Mouse (Mus musculus) left cerebral cortex, postnatal 25 days (tissue): ENCODE results near the gene Nabp1. TPM values are rescaled to one million over a fixed set of nuclear protein-coding genes. Genes with fewer than 3 reads are reported as not detected.

Experiments used
- DNase-seq, 2 experiments: peaks; one replicate each; pipeline ENCODE4 v3.0.0; 2022; ENCODE audit warnings: low spot score in 2 of 2, mixed read lengths in 1 of 2
- intact Hi-C: fragments of 180-260 bp; cut with DNase I; formaldehyde crosslinking; loops from one replicate; pipeline ENCODE4 v1.15.1; 2025
- total RNA-seq, 2 experiments: library from RNA; stranded (reverse); gene quantifications; 2 replicates each; pipeline ENCODE4 v1.2.3; 2021

Nabp1 gene
- total RNA-seq, 2 experiments from 2014 or later: 13.7 to 15.2 TPM

GRCm38 (mm10) chr1:51496163-51496562 is 17.9 kb upstream of the Nabp1 start:
- DNase-seq: no peak
- intact Hi-C loops: no loop called here

DNA sequence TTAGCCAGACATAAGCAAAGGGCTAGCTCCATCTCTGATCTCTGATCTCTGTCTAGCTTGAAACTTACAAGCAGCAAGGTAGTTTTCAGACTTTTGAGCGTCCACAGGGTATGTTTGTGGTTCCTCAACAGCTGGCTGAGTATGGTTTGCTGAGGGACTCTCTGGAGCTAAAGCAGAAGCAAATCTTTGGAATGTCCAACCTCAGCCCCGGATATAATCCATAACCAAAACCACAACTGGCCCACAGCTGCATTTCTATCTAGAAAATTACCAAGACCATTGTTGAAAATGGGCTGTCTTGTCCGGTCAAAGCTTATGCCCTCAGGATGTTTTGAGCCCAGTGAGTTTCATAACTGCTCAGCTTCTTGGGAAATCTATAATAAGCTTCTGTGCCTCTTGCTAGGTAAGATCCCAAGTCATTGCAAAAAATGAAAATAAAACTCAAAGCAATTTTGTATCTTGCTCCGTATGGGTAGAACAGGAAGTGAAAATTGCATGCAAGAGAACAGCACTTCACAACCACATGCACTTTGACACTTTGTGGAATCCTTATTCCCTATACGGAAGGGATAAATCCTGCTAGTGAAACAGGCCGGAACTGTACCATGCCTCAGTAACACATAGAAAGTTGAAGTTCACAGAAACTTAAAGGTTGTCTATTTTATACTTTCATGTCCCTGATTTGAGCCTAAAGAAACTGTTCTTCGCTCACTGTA is 15.5 kb upstream of the Nabp1 start:
- intact Hi-C loops: no loop called here

GRCm38 (mm10) chr1:51486291-51486690 is 8.1 kb upstream of the Nabp1 start:
- DNase-seq: no peak
- intact Hi-C loops: no loop called here

More for the DNA sequence above, 15.5 kb upstream of the Nabp1 start:
- DNase-seq: no peak

DNA sequence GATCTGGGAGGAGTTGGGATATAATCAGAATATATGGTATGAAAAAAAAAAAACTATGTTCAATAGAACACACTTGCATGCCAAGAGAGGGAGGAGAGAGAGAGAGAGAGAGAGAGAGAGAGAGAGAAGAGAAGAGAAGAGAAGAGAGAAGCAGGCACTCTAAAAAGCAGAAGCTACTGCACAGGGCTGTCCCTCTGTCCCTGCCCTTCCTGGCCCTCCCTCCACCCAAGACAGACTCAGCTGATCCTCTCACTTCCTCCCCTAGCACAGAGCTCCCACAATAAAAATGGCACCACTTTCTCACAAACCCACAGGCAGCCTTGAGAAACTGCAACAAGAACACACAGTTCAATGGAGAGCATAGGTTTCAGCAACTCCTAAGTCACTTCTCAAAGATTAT is 2.2 kb upstream of the Nabp1 start:
- no peak for DNase-seq
- intact Hi-C loops: no loop called here

- intact Hi-C loops: loop anchor here (5.0 to 10.0 kb wide), 2 partner anchors 552 to 635 kb away; partner anchors contain the start of gene Stat1
- DNase-seq: no peak
Observed at GRCm38 (mm10) chr1:51479691-51480090, 1.5 kb upstream of the Nabp1 start.

GRCm38 (mm10) chr1:51479027-51479329 is 753 bp upstream of the Nabp1 start:
- DNase-seq: no peak
- intact Hi-C loops: loop anchor here (5.0 to 10.0 kb wide), 2 partner anchors 552 to 636 kb away; partner anchors contain the start of gene Stat1

GRCm38 (mm10) chr1:51477656-51478081 is 556 bp downstream of the Nabp1 start:
- peak in 1 of 2 experiments; percentile 11 for DNase-seq
- intact Hi-C loops: loop anchor here (5.0 to 10.0 kb wide), 2 partner anchors 550 to 637 kb away; partner anchors contain the start of gene Stat1

DNA sequence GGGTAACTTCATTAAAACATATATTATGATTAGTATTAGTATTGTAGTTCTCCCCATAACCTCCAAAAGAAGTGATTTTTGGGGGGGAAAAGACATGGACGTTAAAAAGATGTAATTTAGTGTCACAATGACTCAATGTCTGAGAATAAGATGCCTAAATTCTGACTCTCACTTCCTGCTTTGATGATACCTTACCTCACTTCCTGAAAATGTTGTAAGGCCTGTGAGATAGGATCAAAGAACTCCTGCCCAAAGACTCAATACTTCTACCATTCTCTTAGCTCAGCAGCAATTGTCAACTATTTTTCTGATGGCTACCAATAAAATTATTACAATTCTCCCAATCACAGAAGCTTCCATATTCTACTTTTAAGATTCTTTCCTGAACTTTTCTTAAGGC is 1.8 kb downstream of the Nabp1 start:
- intact Hi-C loops: loop anchor here (5.0 to 10.0 kb wide), 2 partner anchors 549 to 638 kb away; partner anchors contain the start of gene Stat1

GRCm38 (mm10) chr1:51468077-51468476 is 10.1 kb downstream of the Nabp1 start:
- DNase-seq: no peak
- intact Hi-C loops: loop anchor here (10.0 kb wide), 1 partner anchor 503 kb away; no protein-coding TSS in a partner anchor

More for the DNA sequence above, 1.8 kb downstream of the Nabp1 start:
- no peak for DNase-seq

- intact Hi-C loops: loop anchor here (10.0 kb wide), 1 partner anchor 502 kb away; no protein-coding TSS in a partner anchor
Observed at GRCm38 (mm10) chr1:51467181-51467580, 11.0 kb downstream of the Nabp1 start.

DNA sequence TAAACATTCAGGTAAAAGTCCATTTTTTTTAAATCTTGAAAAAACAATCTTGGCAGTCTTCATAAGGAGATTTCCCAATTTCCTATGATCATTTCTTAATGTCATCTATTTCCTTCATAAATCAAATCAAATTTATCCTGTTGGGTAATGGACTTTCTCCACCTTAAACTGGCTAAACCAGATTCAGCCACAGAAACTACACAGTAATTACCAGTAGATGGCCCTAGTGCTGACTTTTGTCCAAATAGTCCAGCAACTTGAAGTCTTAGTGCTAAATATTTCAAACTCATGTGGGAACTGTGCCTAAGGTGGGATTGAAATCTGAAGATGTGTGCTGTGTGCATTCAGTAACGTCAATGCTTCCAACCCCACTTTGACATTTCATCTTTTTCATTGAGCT is 11.8 kb downstream of the Nabp1 start:
- peak in 1 of 2 experiments; percentile 33 for DNase-seq
- intact Hi-C loops: loop anchor here (1.0 to 10.0 kb wide), 2 partner anchors 131 to 502 kb away; no protein-coding TSS in a partner anchor

More at GRCm38 (mm10) chr1:51467181-51467580, 11.0 kb downstream of the Nabp1 start:
- DNase-seq: no peak

GRCm38 (mm10) chr1:51465285-51465684 is 12.9 kb downstream of the Nabp1 start:
- DNase-seq: no peak
- intact Hi-C loops: loop anchor here (10.0 kb wide), 1 partner anchor 500 kb away; no protein-coding TSS in a partner anchor

- intact Hi-C loops: loop anchor here (10.0 kb wide), 1 partner anchor 498 kb away; no protein-coding TSS in a partner anchor
- peak in 1 of 2 experiments; percentile 52 for DNase-seq
Observed at GRCm38 (mm10) chr1:51463038-51463437, 15.2 kb downstream of the Nabp1 start.

- peak in 1 of 2 experiments; percentile 7 for DNase-seq
- intact Hi-C loops: loop anchor here (2.0 kb wide), 1 partner anchor 138 kb away; no protein-coding TSS in a partner anchor
Observed at GRCm38 (mm10) chr1:51458731-51459450, 19.3 kb downstream of the Nabp1 start.

DNA sequence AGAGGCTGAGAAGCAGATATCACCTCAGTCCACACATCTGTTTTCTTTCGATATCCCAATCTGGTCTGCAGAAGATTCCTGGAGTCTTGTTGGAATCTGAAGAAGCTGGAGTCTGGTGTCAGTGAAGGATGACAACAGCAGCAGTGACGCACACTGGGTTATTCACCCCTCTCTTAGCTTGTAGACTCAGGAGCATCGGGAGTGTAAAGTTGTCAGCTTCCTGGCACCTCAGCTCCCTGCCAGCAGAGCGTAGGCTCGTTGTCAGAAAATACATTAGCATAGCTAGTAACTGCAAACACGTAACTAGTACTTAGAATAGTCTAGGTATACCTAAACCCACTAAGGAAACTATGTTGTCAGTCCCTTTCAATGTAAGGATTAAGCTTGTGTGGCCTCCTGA is 20.1 kb downstream of the Nabp1 start:
- DNase-seq: peak in 1 of 2 experiments; percentile 64
- intact Hi-C loops: loop anchor here (2.0 kb wide), 1 partner anchor 139 kb away; no protein-coding TSS in a partner anchor

DNA sequence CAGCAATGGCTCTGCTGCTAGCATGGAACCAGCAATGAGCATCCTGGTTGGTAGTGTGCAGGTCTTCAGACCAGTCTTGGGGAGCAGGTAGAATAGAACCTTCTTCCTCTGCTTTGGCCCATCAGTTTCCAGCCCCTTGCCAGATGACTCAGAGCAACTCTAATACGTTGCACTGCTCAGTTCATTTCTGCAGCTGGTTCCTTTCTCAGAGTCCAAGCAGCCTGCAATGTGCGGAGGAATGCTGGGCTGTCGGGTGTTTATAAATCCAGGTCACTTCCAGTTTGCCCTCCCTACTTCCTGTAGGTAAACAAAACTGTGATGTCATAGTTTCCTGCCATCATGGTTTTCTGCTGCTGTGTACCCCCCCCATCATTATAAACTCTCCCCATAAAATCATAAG is 21.0 kb downstream of the Nabp1 start:
- DNase-seq: no peak
- intact Hi-C loops: no loop called here

DNA sequence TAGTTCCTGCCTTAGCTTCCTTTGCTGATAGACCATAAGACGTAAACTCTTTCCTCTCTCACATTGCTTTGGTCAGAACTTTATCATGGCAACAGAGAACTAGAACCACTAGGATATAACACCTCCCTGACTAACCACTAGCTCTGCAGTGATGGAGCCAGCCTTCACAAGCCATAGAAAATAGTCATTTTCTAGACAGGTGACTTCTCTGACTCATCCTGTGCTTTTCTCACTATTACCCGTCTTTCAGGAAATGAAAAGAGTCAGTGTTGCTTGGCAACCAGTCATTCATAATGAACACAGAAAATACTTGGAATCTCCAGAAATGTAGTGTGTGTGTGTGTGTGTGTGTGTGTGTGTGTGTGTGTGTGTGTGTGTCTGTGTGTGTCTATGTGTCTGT is 29.4 kb downstream of the Nabp1 start:
- intact Hi-C loops: no loop called here
- DNase-seq: no peak

- peak in 1 of 2 experiments; percentile 53 for DNase-seq
- intact Hi-C loops: no loop called here
Observed at GRCm38 (mm10) chr1:51445854-51446460, 32.3 kb downstream of the Nabp1 start.

DNA sequence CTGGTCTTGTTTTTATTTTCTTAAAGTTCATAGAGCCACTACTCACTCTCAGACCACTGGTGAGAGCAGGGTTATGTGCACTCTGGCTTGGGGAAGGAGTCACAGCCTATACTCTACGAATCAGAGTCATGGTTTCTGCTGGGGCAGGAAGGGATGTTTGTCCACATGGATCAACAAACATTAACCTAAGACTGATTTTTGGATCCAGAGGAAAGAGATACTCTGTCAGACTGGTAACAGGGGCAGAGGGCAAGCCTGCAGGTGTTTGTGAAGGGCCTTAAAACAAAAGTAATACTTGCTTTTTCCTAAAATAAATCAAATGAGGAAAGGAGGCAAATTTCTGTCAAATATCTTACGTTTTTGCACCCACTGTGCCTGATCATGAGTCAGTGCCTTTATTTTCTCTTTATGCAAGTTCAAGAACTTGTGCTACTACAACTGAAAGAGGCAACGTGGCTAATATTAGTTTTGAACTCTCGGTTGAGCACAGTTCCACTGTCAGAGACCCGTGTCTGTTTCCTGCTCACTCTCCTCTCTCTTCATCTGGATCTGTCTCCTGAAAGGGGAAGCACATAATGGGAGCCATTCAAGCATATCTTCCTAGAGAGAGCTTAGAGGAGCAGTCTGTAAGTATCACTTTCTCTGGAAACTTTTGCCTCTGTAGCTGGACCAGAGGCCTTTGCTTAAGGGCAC is 32.9 kb downstream of the Nabp1 start:
- DNase-seq: no peak
- intact Hi-C loops: no loop called here
